Mouse (Mus musculus): ENCODE measurements around the gene Smoc2.

- TF ChIP-seq POLR2A (IDR thresholded peaks at IDR 0.05; ENCODE audit: extremely low read depth, insufficient read depth, low read length): no peak
- TF ChIP-seq CTCF (IDR thresholded peaks at IDR 0.05; ENCODE audit: extremely low read depth, insufficient read depth, low read length): no peak
Measured at GRCm38 (mm10) chr17:14343442-14343841, 64.1 kb downstream of the Smoc2 start.
